Mouse (Mus musculus) retina, postnatal 1 day (tissue): ENCODE data around the gene Hpcal1.
"Not testable (repeated sequence)": the region's sequence is repeated elsewhere in the genome, so short reads cannot be mapped to it uniquely, and the experiment has no call there.

Experiments used
- DNase-seq: peaks from one replicate; pipeline ENCODE4 v3.0.0-alpha.2; 2012

The Hpcal1 gene

DNA sequence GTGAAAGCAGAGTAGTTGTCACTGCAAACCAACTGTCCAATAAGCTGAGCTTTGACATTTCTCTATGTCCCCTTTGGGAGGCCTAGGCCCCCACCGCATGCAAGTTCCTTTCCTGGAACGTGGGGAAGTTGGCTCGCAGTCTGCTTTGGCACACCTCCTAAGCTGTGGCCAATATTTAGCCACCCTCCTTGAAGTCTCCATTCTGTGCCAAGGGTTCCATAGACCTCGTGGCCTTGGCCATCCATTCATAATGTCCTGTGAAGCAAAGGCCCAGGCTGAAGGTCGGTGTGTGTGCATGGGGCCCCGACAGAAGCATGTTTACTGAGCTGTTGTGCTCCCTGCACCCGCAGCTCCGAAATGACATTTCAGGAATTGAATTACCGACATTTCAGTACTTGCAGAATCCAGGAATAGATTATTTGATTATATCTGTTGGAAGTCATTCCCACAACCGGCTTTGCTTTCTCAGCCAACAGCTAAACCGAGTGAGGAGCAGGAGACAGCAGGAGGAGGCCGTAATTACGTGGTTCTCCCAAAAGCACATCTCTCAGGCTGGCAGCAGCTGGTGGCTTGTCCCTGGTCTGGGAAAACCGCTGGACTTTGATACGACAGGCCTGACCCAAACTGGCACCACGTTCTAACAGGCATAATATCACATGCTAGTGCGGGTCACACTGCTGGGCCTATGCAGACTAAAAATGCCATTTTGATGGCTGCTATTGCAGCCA is 51.1 kb downstream of the Hpcal1 start:
- peak; percentile 35 for DNase-seq

DNA sequence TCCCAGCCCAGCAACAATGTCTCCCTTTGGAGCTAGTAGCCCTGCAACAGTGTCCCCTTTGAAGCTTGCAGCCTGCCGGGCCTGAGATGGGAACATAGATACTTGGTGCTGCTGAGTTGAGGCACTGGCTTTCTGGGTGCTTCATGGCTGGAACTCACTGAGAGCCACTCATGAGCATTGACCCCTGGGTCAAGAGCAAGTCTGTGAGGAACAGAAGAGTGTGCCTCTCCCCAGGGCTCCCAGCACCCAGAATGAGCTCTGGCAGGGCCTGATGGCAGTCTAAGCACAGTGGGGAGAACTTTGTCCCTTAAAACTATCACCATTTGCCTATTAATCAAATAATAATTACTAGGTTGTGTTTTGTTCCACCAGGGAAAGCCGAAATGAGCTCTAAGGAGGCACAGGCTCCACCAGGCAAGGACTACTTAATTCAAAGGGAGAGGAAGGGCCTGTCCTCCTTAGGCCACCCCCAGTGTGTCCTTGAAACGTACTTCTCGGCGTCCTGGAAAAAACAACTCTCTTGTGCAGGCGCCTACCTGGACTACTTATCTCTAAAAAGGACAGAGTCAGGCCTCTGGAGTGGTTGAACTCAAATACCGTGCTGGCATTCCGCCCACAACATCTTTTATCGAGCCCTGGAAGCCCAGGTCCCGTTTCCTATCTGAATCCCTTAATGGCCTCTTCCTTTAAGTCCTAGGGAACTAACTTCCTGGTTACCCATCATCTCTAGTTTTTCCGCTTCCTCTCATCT is 52.1 kb downstream of the Hpcal1 start:
- no peak for DNase-seq

DNA sequence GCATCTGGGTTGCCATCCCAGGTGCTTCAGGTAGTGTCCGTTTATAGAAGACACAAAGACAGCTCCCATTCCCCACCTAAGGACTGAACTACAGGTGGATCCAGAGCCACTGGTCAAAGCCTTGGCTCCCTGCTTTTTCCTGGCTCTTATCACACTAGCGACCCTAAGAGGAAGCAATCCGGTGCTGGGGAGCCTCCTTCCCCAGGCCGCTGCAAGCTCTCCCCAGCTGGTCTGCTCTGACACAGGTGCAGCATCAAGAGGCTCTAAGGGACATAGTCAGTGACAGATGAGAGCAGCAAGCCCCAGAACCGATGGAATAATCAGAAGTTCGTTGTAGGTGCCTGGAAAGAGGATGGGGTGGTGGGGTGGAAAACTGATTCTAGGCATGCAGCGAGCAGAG is 54.8 kb downstream of the Hpcal1 start:
- DNase-seq, result no peak

DNA sequence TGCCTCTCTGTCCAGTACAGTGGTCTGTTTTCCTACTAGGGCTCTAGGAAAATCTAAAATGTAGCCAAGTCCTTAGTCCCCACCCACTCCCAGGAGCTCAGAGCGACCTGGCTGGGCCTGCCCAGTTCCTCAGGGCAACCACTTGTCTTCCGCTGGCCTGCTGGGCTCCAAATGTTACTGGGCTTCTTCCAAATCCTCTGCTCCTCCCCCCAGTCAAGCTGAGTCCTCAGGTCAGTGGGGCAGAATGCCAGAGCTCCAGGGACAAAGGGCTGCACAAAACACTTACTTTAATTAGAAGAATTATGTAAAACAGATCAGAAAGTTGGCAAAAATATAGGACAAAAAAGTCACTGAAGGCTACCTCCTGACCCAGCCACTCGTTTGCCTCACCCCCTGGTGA is 56.1 kb downstream of the Hpcal1 start:
- DNase-seq, result peak; percentile 95

DNA sequence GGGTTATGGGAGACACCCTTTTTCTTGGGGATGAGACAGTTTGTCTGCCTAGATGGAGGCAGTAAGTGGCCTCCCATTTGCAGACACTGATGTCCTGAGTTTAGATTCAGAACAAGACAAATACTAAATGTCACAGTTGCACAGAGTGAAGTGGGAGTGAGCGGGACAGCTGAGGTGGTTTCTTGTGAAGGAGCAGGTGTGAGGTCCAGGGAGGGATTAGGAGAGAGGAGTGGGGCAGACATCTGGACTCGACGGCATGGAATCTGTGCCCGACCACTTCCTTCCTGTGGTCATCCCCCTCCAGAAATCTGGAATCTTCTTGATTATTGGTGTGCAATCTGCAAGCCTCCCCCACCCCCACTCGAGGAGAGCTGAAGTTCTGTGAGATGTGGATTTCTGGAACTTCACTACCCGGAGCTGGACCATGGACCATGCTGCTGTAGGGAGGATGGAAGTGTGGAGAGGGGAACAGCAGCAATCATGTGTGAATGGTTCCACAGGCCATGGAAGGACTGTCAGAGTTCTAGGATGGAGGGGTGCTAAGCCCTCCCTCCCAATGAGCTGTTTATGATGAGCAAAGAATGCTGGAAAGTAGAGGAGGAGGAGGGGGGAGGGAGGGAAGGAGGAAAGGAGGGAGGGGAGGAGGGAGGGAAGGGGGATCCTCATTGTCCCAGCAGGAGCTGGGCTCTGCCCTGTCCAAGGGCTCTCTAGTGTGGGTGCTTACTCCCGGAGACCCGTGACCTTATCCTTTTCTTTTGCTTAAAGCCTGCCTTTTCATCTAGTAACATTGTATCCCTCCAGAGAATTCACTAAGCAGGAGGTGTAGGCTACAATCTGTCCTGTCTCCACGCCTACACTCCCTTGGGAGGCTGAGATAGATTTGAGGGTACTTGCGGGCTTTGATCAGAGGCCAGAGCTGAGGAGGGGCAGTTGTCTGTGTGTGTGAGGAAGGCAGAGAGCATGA is 56.8 kb downstream of the Hpcal1 start:
- peak; percentile 65 for DNase-seq

DNA sequence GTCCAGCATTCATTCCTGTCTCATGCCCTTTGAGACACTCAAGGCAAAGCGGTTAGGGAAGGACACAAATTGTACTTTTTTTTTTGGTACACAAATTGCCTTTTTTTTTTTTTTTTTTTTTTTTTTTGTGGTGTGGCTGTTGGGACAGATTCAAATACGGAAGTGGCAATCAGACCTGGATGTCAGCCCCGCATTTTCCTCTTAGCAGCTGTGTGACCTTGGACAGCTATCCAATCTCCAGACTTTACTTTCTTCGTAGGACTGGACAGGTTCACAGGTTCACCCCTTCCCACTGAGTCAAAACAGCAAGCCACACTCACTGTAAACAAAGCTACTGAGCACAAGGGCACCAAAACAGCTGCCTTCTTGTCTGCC is 57.5 kb downstream of the Hpcal1 start:
- DNase-seq, result no peak

DNA sequence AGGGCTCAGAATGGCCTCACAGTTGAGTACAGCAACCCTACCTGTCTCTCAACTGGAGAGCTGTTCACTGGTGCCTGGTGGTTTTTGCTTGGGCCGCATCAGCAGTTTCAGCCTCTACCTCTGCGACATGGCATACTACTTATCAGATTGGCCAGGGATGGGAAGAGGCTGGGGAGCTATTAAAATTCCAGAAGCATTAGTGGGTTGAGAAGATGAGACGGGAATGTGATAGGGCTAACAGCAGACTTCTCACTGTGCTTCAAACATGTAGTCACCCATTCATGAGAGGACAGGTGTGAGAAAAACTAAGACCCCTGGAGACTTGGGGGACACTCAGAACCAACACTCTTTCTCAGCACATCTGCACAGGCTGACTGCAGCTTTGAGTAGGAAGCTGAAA is 59.1 kb downstream of the Hpcal1 start:
- DNase-seq, result no peak

DNA sequence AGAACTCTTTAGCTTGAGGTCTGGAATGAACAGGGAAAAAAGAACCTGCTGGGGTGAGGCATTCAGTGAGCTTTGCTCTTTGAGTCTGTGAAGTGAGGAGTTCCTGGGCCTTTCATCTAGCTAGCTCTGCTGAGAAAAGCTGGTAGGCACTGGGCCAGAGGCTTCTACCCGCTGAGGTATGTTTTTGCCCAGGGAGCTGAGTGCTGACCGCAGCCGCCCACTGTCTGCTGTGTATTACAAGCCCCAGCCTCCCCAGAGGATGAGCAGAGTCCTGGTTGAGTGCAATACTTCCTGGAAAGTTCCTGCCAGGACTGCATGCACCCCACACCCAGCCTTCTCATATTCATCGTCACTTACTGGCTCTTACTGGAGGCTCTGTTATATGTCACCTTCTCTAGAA is 59.8 kb downstream of the Hpcal1 start:
- DNase-seq, result no peak

DNA sequence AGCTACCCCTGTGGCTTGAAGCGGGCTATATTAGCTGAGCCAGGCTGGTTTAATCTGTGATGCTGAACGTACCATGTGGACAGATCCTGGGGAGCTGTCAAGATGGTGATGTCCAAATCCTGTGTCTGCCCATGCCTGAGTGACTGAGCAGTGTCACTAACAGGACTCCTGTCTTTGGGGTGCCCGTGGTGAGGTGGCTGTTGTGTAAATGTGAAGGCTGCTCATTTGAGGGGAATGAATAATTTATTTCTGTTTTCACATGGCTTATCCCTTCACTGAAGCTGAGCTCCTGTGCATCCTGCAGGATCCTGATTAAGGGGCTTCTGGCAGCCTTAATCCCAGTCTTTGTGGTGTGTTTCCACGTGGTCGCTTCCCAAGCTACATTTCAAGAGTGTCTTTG is 62.2 kb downstream of the Hpcal1 start:
- peak; percentile 74 for DNase-seq

DNA sequence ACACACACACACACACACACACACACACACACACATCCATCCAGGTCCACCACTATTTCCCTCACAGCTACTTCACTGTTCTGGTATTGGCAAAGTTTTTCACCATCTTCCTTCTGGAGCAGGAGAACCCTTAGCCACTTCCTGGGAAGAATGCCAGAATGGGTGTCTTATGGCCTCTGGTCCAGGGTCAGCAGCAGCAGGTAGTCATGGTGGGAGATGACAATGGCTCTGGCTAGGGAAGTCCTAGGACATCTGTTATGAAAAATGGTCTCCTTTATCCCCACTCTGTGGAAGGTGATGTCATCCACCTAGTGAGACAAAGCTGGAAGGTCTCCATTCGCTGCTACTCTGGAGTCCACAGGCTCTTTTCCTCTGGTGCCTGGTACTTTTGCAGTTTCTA is 64.1 kb downstream of the Hpcal1 start:
- DNase-seq, result no peak

DNA sequence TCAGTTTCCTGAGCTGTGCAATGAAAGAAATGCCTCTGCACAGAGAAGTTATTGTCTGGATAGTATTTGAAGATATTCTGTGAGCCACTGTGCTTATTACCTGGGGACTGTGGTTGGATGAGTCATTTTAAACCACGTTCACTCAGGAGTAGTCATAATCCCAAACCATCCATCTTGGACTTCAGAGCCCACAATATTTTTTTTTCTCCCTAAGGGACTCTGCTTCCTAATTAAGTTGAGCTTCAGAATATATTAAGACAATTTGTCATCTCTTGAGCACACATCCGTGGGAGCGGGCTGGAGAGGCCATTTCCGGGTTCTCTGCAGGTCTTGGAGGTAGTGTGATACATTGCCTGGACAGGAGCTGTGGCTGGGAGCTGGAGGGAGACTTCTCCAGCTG is 66.2 kb downstream of the Hpcal1 start:
- no peak for DNase-seq

DNA sequence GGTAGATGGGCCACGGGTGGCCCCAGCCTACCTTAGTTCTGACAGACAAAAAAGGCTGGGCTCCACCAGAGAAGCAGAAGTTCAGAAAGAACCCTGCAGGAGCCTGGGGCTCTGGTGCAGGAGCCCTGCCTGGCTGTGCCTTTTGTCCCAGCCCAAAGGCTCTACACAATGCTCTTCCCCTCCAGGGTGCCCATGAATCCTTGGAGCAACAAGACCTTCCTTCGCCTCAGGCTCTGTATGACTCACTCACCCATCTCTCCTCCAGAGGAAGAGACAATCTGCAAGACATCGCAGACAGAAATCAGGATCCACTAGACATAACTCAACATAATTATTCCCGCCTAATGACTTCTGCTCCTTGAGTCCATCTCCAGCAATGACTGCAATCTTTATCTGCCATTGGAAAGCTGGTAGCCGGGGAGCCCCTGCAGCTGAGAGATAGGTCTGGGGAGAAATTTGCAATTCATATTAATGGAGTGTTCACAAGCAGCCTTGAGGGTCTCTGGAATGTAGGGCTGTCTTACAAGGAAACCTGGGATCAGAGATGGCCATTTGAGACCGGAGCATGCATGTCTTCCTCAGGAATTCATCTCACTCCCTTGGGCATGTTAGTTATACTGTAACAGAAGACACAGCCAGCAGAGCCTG is 71.8 kb downstream of the Hpcal1 start:
- DNase-seq, result no peak

DNA sequence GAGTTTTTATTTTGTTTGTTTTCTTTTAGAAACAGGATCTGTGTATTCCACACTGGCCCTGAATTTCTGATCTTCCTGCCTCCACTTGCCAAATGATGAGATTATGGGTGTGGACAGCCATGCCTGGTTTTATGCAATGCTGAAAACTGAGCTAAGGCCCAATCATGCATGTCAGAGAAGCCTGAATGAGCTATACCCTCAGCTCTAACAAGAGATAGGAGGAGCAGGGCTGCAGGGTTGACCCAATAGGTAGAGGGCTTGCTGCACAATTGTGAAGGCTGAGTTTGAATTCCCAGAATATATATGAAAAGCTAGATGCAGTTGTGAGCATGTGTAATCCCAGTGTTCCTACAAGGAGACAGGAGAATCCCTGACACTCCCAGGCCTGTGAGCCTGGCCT is 72.4 kb downstream of the Hpcal1 start:
- no peak for DNase-seq

DNA sequence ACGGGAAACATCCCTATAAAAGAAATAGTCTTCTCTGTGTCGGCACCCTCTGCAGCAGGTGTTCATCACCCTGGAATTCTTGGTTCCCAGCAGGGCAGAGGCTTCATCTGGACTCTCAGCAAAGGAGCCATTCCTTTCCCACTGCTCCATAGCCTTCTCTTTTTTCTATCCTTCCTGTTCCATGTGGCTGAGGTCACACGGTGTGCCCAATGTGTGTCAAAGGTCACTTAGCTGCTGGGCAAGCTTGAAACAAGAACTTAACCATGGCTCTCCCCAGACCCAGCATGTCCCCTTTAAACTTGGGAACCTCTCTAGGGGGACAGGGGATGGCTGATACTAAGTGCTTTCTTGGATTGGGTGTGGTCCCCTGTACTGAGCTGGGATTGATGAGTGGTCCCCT is 73.3 kb downstream of the Hpcal1 start:
- no peak for DNase-seq

DNA sequence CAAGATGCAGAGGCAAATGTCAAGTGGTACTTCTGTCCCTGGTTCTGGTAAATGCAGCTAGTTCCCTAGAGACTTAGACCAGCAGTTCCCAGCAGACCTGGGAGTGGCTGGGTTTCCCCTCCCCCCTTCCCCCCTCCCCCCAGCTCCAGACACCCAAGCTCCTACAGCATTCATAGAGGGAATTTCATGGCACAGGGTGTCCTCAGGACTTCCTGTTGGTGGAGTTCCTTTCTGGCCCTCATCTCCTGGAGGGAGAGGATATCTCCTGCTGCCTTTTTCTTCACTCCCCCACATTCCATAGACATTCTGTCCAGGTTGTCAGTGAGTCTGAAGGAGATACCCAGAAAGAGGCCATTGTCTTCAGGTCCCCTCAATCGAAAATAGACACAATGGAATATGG is 76.9 kb downstream of the Hpcal1 start:
- not testable (repeated sequence) for DNase-seq

DNA sequence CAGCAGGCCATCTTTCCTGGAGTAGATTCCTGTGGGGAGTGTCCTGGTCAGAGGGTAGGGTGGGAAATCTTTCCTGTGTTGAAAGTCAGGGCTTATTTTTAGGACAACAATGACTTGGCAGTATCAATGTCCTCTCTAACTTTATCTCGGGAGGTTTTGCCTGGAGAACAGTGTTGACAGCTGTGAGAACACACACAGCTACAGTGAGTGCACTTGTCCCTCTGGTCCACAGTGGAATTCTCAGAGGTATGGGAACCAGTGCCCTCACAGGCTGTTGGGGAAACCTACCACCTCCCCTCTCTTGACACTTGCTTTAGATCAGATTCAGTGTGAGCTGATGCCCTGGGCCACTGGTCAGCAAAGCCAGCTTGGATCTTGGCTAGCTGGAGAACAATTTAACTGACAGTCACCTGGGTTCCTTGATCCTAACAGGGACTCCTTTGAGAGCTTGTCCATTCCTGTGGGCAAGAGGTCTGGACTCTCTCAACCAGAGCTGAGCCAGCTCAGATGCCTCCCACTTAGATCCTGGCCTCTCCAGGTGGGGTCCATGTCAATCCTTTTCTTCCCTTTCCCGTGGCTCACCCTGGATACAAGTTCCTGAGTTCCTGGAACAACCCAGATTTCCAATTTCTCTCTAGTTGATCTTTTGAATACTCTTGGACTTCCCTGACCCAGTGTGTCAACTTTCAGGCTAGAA is 79.0 kb downstream of the Hpcal1 start:
- DNase-seq, result no peak

DNA sequence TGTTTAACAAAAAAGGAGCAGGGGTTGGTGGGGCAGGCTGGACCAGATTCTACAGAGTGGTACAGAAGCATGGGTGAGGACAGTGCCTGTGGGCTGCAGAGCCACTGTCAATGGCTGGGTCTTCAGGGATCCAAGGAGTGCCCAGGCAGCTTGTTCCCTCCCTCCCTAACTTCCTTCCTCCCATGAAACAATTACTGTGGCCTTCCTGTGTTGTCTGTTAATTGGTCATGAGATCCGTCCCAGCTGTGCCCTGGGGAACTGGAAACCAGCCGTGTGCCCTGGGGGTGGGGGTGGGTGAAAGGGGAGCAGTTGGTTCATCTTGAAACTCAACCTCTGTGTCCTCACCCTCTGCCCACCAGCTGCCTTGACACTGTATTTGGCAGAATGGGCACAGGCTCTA is 79.9 kb downstream of the Hpcal1 start:
- DNase-seq, result peak; percentile 81

DNA sequence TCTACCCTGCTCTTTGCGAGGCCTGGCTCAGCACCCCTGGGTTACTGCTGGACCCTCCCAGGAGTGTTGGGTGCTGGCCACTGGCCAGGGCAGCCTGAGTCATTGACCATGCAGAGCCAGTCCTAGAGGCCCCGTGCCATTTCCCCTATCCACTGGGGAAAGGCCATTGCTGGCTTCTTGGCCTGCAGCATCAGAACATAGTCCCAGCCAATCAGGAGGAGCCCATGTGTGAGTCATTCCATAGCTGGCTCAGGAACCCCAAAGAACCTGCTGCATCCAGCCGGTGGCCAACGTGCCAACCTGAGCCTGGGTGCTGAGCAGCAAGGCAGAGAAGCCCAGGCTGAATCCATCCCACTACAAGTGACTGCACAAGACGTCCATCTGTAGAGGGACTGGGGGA is 83.1 kb downstream of the Hpcal1 start:
- DNase-seq, result not testable (repeated sequence)

DNA sequence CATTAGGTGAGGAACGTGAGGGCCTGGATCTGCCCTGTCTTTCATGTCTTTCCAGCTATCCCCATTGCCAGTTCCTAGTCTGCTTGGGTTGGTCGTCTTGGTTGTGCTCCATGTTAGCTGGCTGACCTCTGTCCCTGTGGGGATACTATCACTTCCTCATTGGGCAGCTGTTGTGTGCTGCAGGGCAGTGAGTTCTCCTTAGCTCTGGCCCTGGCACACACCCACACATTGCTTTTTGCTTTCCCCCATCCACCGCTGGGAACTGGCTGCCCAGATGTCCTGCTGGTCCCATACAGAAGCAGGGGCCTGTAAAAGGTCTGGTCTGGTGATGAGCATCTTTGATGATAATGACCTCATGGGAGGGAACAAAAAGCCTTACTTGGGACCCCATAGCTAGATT is 84.2 kb downstream of the Hpcal1 start:
- DNase-seq, result not testable (repeated sequence)

DNA sequence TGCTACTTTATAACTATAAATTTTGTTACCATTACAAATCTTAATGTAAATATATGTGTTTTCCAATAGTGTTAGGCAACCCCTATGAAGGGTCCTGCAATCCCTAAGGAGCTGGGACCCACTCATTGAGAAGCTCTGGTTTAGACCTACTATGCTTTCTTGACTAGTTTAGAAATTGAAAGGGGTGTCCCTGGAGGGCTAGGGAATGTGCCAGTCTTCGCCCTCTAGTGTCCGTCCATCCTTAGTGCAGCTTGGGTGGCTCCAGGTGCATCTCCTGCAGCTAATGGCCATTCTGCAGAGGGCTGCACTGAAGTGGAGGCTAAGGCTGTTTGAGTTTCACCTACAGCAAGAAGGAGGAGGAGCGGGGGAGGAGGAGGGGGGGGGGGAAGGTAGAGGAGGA is 87.7 kb downstream of the Hpcal1 start:
- peak; percentile 51 for DNase-seq

DNA sequence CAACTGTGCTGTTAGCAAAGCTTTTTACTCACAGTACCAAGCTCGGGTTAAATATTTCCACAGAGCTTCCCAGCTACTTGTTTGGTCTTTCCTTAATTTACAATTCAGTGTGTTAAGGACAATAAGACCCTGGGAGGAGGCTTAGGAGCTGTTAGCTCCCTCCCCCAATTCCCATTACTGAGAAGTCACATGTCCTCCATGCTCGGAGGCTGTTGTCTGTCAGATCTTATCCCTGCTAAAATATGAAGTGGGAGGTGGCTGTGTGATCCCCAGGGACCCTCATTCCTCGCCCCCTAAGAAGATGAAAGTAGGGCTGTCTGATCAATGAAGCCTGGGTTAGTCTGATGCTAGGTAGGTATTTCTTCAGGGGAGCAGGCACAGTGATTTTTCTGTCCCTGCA is 88.4 kb downstream of the Hpcal1 start:
- peak; percentile 48 for DNase-seq

DNA sequence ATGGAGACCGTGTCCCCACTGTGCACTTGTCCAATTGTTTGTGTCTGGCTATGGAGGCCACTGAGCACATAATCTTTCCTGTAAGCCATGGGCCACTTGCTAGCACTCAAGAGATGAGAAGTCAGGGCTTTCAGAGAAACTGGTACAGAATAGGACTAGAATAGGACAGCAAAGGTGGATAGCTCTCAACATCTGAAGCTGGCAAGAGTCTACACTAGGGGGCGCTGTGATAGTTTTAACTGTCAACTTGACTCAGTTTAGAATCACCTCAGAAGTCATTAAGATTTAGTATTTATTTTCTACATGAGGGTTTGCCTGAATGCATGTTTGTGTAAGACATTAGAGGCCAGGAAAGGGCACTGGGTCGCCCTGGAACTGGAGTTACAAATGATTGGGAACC is 98.8 kb downstream of the Hpcal1 start:
- no peak for DNase-seq
